Mouse (Mus musculus): ENCODE results near the gene Ascc1.

DNA sequence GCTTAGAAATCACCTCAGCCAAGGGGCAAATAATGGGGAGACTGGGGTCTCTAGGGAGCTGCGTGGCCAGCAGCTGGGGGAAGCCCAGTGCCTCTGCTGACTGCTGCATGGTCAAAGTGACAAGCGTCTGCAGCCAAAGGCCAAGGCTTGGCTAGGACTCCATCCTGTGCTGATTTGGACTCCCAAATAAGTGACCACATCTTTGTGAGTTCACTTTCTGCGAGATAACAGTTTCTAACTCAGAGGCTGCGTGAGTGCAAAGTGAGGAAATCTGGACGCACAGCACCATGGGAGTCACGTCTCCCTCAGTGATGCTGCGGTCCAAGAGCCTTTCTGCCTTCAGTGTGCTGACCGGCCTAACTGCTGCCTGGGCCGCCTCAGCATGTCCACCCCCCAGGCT is 125.7 kb downstream of the Ascc1 start:
- TF ChIP-seq CTCF (IDR thresholded peaks at IDR 0.05; ENCODE audit: extremely low read depth, insufficient read length, insufficient replicate concordance, low read depth, low read length) (no peak), POLR2A (IDR thresholded peaks at IDR 0.05; ENCODE audit: low read depth, low read length) (no peak)
